Mouse (Mus musculus) lung, postnatal 25 days (tissue): ENCODE measurements around the gene Nrxn1.
"Not testable (repeated sequence)": the region's sequence is repeated elsewhere in the genome, so short reads cannot be mapped to it uniquely, and the experiment has no call there.

Experiments used
- DNase-seq: peaks from one replicate; pipeline ENCODE4 v3.0.0; 2022; ENCODE audit warnings: low spot score

The Nrxn1 gene

GRCm38 (mm10) chr17:90252196-90252595 is 840.7 kb downstream of the Nrxn1 start:
- no peak for DNase-seq

- DNase-seq = no peak
Observed at GRCm38 (mm10) chr17:90247071-90247849, 845.6 kb downstream of the Nrxn1 start.

- DNase-seq = no peak
Observed at GRCm38 (mm10) chr17:90244339-90244738, 848.5 kb downstream of the Nrxn1 start.

GRCm38 (mm10) chr17:90238964-90239363 is 853.9 kb downstream of the Nrxn1 start:
- no peak for DNase-seq

GRCm38 (mm10) chr17:90238517-90238916 is 854.4 kb downstream of the Nrxn1 start:
- no peak for DNase-seq

DNA sequence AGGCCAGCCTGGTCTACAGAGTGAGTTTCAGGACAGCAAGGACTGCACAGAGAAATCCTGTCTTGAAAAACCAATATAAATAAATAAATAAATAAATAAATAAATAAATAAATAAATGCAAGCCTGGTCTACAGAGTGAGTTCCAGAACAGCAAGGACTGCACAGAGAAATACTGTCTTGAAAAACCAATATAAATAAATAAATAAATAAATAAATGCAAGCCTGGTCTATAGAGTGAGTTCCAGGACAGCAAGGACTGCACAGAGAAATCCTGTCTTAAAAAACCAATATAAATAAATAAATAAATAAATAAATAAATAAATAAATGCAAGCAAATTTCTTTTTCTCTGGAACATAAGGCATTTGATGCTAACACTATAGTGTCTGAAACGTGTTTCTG is 857.2 kb downstream of the Nrxn1 start:
- DNase-seq = not testable (repeated sequence)

- DNase-seq = no peak
Observed at GRCm38 (mm10) chr17:90234806-90235205, 858.1 kb downstream of the Nrxn1 start.

DNA sequence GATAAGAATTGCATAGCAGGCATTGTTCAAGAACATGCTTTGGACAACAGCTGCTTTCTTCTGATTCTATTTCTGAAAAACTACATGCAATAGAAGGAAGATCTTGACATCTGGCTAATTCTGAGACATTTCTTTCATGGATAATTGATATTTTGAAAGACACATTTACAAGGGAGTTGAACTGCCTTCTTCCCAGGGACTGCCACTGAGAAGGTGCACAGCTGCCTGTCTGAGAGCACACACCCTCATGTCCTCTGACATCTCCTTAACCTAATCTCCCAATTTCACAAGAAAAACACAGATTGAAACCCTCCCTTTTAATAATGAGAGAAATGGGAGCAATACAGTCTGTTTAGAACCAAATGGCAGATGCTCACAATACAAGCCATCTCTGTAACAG is 884.3 kb downstream of the Nrxn1 start:
- DNase-seq = no peak

DNA sequence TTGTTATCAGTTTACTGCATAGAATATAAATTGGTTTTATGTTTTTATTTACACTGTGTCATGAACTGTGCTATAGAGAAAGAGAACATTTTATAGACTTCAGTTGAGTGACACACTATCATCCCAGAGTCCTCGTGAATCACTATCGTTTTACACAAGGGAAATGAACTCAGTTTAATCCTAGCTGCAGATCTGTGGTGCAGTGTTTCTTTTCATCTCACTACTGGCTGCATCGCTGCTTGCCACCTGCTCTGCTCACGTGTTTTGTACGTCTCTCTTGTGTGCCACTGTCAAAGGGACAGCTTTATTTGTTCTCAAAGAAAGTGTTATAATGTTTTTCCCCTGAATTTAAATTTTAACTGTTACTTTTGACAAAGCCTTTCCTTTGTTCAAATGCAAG is 885.3 kb downstream of the Nrxn1 start:
- DNase-seq = no peak

GRCm38 (mm10) chr17:90203993-90204392 is 888.9 kb downstream of the Nrxn1 start:
- DNase-seq = no peak

GRCm38 (mm10) chr17:90202785-90203184 is 890.1 kb downstream of the Nrxn1 start:
- no peak for DNase-seq

DNA sequence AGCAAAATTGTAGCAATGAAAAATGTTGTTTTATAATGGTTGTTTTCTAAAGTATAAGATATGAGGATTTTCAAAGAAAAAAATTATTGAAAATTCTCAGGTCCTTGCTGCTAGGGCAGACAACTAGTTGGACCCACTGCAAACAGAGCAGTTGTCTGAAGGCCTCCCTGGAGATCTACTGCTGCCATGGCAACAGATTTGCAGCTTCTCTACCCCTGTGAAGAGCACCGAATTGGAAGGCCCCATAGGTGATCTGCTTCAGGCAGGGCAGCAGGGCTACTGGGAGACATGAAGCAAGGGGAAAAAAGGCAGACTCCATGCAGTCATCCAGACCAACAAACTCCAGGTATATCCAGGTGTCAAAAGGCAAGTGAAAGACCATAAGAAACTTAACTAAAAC is 896.1 kb downstream of the Nrxn1 start:
- no peak for DNase-seq

GRCm38 (mm10) chr17:90141602-90142001 is 951.3 kb downstream of the Nrxn1 start:
- DNase-seq = no peak

DNA sequence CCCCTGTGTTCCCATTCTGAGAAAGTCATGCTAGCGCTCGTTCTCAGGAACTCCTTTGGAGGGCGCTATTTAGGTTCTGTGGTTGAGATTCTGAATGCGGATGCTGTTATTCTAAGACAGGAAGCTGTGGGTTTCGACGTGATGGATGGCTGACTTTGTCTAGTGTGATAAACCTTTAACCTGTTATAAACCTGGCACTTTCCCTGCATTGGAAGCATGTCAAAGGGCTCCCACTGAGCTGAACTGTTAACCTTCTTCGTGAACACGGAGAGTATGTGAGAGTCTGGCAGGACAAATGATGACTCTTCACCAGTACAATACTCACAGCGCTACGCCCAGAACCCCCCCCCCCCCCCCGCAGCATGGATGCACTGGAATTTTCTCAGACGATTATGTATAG is 962.0 kb downstream of the Nrxn1 start:
- DNase-seq = no peak

DNA sequence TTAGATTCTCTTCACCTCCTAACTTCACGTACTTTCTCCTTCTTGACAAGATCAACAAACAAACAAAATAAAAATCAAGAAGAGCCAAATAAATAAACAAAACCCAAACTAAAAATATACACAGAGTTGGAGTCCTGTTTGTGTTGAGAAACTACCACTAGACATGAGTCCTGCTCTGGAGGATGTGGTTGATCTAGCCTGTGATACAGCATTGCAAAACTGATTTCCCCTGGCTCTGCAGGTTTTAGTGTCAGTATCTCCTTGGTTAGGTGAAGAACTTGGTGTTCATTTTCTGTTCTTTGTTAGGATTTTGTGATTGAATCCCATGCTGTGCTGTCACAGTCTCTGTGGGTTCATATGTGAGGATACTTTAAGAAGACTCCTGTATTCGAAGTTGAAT is 963.7 kb downstream of the Nrxn1 start:
- DNase-seq = no peak

DNA sequence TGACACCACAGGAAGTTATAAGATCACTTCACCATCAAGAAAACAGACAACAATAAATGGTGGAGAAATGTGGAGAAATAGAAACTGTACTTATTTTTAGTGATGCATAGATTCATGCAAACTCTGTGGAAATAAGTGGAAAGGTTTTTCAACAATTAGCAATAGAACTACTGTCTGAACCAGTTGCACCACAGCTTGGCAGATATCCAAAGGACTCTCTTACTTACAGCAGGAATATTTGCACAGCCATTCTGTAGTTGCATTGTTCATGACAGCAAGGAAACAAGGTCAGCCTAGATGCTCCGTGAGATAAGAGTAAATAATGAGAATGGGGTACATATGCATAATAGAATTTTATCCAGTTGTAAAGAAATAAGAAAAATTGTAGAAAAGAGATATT is 965.3 kb downstream of the Nrxn1 start:
- DNase-seq = no peak

- DNase-seq = no peak
Observed at GRCm38 (mm10) chr17:90122796-90123481, 969.9 kb downstream of the Nrxn1 start.

GRCm38 (mm10) chr17:90116241-90116640 is 976.6 kb downstream of the Nrxn1 start:
- DNase-seq = no peak

GRCm38 (mm10) chr17:90094999-90095398 is 997.9 kb downstream of the Nrxn1 start:
- no peak for DNase-seq

- peak; percentile 2 for DNase-seq
Observed at GRCm38 (mm10) chr17:90088314-90088650, 1004.6 kb downstream of the Nrxn1 start.

- no peak for DNase-seq
Observed at GRCm38 (mm10) chr17:90087616-90088313, 1005.1 kb downstream of the Nrxn1 start.

GRCm38 (mm10) chr17:90086826-90087225 is 1006.0 kb downstream of the Nrxn1 start:
- no peak for DNase-seq

DNA sequence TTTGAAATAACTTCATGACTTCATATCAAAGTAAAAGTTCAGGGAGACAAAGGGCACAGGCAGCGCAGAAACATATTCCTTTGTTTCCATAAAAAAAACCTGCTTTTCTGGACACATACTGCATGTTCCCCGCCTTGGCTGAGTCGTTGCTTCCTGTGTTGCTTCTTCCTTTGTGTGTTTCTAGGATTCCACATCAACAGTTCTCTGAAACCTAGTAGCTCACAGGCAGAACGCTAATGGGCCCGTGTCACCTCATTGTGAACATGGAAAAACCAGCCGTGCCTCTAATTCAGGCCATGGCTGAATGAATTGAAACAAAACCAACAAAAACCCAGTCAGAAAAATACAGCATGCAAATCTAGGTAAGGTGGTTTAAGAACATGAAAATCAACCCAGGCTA is 1013.9 kb downstream of the Nrxn1 start:
- no peak for DNase-seq
